Mouse (Mus musculus): ENCODE measurements around the gene Hoxa10.

DNA sequence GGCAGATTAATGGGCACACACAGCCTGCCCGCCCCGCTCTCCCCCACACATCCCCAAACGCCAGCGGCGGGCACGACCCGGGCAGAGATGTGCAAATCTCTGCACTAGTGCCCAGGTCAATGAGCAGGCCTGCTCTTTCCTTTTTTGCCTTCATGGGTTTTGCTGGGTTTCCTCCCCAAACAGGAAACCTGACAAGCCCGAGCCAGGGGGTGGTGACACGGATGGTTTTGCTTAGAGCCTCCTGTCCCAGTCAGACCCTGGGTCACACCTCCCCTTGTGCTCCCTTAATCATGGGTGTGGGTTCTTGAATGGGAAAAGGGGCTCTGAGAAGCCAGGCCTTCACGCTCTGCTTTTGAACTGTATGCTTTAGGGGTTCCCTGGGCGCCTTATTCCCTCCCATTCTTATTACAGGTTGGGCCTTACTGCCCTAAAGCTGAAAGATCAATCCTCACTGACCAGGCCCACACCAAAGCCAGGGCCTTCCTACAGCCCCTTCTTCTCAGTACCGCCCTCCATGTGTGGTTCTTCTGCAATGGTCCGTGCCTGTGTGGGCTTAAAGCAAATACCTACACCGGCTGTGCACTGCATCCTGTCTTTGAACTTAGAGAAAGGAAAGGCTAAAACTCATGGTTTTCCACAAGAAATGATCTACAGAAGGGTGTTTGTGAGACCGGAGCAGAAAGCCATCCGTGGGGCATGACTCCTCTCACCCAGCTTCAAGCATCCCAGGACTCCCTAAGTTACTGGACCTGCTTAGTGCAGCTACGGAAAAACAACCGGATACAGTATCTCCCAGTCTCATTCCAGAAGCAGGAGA is 31.6 kb downstream of the Hoxa10 start:
- TF ChIP-seq CTCF (IDR thresholded peaks at IDR 0.05; ENCODE audit: low read depth) (no peak), EP300 (IDR thresholded peaks at IDR 0.05; ENCODE audit: low read depth) (no peak)

Measured in heart, postnatal 0 days (tissue).